Mouse (Mus musculus) c-Kit-negative CD71-positive TER-119-positive erythroid progenitor cells, embryonic 14.5 days (primary cell): ENCODE results near the gene Large1.
"Not testable (repeated sequence)": the region's sequence is repeated elsewhere in the genome, so short reads cannot be mapped to it uniquely, and the experiment has no call there.

Experiments
- DNase-seq: peaks from one replicate; pipeline ENCODE4 v3.0.0-alpha.2; 2013; ENCODE audit warnings: low read depth, low spot score

Large1 gene

DNA sequence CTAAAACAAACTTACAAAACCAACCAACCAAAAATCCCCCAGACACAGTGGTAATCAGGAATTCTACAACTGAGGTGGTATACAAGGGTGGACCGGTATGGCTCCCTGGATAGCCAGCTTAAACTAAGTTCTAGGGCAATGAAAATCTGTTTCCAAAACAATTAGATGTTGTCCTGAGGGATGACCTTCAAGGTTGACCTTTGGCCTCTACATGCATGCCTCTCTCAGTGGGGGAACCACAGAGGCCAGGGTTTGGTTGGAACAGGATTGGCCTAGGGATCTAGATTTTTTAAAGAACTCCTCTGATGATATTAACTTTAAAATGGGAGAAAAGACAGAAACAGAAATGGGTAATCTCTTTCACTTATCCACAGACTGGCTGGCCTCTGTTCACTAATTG lies 335.1 kb downstream of the Large1 start:
- DNase-seq = no peak

DNA sequence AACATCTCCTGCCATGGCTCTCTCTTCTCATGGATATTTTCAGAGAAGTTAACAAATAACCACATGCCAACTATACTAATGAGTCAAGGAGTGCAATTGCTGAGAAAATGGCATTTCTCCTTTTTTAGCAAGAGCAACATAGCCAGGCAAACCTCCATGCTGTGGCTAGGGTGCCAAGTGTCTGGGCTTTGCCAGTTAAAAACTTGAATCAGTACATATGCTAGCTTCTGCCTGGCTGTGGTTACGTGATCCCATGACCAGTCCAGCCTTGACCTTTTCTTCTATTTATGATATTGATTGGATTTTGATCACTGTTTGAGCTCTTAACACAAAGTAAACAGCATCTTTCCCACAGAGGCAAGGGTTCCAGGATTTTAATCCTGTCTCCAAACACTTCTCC lies 335.7 kb downstream of the Large1 start:
- DNase-seq = no peak

- no peak for DNase-seq
Measured at GRCm38 (mm10) chr8:73016303-73016702, 337.0 kb downstream of the Large1 start.

GRCm38 (mm10) chr8:73007489-73007888 lies 345.9 kb downstream of the Large1 start:
- no peak for DNase-seq

DNA sequence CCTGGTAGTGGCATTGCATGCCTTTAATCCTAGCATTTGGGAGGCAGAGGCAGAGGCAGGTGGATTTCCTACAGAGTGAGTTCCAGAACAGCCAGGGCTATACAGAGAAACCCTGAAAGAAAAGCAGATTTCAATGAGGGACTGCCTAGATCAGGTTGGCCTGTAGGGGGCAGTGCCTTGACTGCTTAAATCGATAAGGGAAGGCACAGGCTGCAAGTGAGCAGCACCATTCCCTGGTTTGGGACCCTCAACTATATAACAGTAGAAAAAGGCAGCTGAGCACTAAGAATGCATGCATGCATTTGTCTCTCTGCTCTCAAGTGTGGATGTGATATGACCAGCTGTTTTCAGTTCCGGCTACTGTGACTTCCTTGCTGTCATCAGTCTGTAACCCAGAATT lies 349.5 kb downstream of the Large1 start:
- no peak for DNase-seq

DNA sequence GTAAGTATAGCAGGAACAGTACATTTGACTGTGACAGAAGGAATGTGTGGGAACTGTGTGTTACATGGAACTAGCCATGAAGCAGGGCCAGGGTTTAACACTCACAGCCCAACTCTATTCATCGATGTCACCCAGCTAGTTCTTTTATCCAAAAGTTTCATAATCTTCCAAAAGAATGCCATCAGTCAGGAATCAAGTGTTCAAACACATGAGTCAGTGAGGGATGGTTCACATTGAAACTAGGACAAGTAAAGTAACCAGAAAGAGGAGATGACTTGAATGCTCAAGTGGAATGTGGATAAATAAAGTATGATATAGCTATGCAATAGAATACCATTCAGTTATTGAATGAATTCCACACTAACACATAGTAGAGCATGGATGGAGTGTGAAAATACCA lies 359.5 kb downstream of the Large1 start:
- DNase-seq = no peak

DNA sequence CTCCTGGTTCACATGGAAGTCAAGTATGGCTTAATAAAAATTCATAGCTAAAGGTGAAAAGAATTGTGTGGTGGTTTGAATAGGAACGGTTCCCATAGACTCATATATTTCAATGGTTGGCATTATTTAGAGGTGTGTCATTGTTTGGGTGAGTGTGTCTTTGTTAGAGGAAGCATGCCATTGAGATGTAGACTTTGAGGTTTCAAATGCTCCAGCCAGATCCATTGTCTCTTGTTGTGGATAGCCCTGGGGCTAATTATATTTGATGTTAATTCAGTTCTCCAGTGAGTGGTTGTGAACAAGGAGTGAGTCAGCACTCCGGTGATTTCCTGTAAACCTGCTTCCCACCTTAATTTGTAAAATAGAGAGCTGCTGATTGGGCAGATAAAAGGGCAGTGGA lies 362.9 kb downstream of the Large1 start:
- no peak for DNase-seq

DNA sequence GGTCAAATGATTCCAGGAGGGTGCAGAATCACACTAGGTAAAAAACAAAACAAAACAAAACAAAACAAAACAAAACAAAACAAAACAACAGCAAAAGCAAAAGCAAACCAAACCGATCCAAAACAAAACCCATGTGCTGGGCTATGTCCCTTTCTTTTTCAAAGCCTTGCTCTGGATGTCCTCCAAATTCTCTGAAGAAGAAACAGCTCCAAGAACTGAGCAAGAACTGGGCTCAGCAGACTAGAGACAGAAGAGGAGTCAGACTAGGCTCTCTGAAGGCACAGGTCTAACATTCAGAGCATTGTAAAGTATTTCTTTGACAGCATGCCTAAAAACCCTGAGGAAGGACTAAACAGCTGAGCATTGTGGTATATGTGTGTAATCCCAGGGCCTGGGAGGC lies 370.5 kb downstream of the Large1 start:
- no peak for DNase-seq

DNA sequence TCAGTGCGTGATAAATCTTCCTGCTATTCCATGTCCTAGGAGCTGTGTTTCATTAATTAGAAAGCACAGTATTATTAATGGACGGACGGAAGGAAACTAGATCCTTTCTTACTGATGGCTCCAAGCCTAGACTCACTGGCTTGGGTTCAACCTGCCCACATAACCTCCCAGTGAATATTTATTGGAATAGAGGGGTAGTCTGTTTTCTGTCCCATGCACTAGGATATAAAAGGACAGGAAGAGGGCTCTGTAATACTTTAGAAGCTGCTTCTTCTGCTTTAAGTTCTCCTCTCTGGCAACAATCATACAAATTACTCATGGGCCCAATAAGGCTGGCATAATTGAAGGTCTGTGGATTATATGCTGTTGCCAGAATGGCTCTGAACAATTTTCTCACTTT lies 398.3 kb downstream of the Large1 start:
- no peak for DNase-seq

DNA sequence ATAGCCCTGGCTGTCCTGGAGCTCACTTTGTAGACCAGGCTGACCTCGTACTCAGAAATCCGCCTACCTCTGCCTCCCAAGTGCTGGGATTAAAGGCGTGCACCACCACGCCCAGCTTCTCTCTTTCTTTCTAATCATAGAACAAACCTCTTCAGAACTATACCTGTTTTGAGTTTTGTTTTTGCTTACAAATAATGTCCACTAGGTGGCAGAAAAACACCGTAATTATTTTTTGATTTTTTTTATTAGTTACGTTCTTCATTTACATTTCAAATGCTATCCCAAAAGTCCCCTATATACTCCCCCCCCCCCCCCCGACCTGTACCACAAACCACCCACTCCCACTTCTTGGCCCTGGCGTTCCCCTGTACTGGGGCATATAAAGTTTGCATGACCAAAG lies 411.9 kb downstream of the Large1 start:
- DNase-seq = not testable (repeated sequence)

- no peak for DNase-seq
Measured at GRCm38 (mm10) chr8:72919182-72919902, 434.0 kb downstream of the Large1 start.

GRCm38 (mm10) chr8:72905491-72905890 lies 447.8 kb downstream of the Large1 start:
- DNase-seq = no peak

GRCm38 (mm10) chr8:72901591-72901990 lies 451.7 kb downstream of the Large1 start:
- no peak for DNase-seq

DNA sequence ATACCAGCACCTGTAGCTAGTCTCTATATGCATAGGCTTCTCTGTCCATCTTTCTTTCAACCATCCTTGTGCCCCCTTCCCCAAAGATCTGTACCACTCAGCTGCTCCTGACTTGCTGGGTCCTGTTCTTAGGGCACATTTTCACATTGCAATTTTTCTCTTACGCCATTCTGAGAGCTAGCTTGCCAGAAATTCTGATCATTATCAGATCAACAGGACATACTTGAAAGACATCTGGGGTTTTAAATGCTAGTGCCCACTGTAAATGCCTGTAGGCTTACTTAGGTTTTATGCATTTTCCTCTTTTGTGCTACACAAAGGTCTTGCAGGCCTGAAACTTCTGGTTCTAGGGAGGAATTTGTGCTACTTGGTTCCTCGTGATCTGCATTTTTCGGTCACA lies 454.0 kb downstream of the Large1 start:
- no peak for DNase-seq

DNA sequence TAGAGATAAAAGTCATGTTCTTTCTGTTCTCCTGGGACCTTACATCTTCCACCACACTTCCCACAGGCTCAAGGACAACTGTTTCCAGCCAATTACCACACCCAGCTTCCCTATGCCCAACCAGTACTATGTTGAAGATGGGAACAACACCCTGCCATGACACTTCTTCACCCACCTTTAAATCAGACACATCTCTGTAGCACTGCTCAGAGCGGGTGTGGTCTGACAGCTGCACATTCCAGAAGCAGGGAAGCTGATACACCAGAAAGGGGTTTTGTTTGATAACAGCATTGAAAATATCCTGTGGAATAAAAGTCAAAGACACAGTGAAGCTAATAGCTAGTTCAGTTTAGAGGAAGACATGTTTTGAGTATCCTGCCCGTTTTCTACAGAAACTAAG lies 470.3 kb downstream of the Large1 start:
- DNase-seq = no peak

DNA sequence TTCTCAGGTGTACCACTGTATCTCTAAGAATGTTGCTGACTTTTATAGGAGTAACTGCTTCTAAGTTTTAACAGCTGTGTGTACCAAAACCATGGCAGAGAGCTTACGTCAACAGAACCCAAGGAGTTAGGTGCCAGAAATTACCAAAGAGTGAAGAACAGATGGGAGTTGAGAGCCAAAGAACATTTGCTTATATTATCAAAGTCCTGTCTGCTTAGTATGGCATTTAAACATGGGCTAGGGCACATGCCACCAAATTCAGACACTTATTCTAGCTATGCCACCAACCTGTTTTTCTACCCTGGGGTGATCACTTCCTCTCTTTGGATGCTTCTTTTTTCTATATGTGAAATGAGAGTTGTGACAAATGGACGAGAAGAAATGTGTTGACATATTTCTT lies 479.9 kb downstream of the Large1 start:
- DNase-seq = no peak

GRCm38 (mm10) chr8:72846881-72847280 lies 506.5 kb downstream of the Large1 start:
- DNase-seq = no peak

DNA sequence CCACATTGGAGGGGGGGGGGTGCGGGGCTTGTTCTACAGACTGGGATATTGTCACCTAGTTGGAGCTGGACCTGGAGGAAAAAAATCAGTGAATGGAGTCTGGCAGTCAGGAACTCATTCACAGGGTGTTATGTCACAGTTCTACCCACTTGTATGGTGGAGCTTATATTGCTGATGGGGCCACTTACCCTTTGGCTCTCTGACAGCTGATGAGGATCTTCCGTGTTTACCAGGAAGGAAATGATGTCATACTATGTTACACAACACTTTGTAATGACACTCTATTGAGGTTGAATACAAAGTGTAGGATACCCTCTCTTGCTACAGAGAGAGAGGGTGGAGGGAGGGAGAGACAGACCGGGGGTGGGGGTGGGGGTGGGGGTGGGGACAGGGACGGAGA lies 517.5 kb downstream of the Large1 start:
- no peak for DNase-seq

GRCm38 (mm10) chr8:72833112-72833511 lies 520.2 kb downstream of the Large1 start:
- no peak for DNase-seq

DNA sequence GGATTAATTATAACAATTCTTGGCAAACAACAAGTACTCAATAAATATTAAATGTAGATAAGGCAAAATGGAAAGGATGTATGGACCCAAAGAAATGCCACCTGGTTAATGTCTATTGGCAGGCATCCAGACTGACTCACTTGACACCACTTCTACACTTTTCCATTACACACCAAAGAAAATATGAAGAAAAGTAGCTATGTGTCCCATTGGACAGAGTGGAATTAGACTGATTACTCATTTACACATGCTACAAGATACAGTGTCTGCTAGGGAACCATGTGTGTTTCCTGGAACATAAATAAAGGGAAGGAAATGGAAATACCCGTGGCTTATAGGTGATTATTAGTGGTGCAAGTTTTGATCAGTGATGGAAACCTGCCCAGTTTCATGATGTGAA lies 521.0 kb downstream of the Large1 start:
- DNase-seq = no peak

DNA sequence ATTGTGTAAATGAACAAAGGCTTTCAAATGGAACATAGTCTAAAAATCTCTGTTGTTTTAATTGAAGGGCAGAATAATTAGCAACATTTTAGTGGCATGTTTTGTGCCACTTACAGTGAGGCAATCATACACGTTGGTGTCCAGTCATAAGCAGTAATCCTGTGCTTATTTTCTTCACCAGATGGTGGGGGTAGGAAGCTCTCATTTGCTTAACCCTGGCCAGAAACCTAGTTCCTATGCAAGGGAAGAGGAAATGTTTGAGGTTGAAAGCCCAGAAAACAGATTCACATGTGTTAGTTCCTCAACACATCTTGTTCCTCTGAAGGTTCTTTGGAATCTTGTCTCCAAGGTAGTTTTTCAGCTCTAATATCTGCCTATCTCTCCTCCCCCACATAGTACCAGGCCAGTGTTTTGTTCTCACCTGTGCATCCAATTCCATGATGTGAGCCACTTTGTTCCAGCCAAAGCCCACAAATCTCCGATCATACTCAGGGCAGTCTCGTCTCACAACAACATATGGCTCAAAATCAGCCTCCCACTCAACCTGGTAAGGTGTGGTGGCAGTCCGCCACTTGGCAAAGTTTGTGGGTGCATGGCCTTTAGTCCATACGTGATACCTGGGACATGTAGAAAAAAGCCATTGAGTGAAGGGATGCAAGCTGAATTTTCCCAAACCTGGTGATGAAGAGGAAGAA lies 535.5 kb downstream of the Large1 start:
- no peak for DNase-seq

GRCm38 (mm10) chr8:72816679-72817078 lies 536.7 kb downstream of the Large1 start:
- no peak for DNase-seq

GRCm38 (mm10) chr8:72815681-72816080 lies 537.7 kb downstream of the Large1 start:
- no peak for DNase-seq
